Mouse (Mus musculus): ENCODE measurements around the gene Ddx23. TPM values are rescaled to one million over a fixed set of nuclear protein-coding genes. Genes with fewer than 3 reads are reported as not detected.

Gene Ddx23
- polyA plus RNA-seq, 1 experiment: 53.4 TPM

- Histone ChIP-seq H3K4me3 (ENCODE audit: insufficient read depth, low read length) (no peak overlapping the region), H3K4me1 (ENCODE audit: control insufficient read depth, insufficient read depth, low read length) (no peaks in the 10 kb centered on the region), H3K27ac (ENCODE audit: insufficient read depth, low read length) (no peak overlapping the region)
- no peak for TF ChIP-seq POLR2A (IDR thresholded peaks at IDR 0.05; ENCODE audit: extremely low read depth, insufficient read depth, low read length)
- TF ChIP-seq CTCF (IDR thresholded peaks at IDR 0.05; ENCODE audit: extremely low read depth, insufficient read depth, low read length): no peak
Observed at GRCm38 (mm10) chr15:98652174-98652573, 10.5 kb downstream of the Ddx23 start.

GRCm38 (mm10) chr15:98651431-98651830 is 11.3 kb downstream of the Ddx23 start:
- no peak overlapping the region for H3K4me3 ChIP-seq (ENCODE audit: insufficient read depth, low read length)
- no peak for TF ChIP-seq POLR2A (IDR thresholded peaks at IDR 0.05; ENCODE audit: extremely low read depth, insufficient read depth, low read length)
- TF ChIP-seq CTCF (IDR thresholded peaks at IDR 0.05; ENCODE audit: extremely low read depth, insufficient read depth, low read length): no peak
- H3K27ac ChIP-seq (ENCODE audit: insufficient read depth, low read length): no peak overlapping the region
- H3K4me1 ChIP-seq (ENCODE audit: control insufficient read depth, insufficient read depth, low read length): no peaks in the 10 kb centered on the region

- TF ChIP-seq POLR2A (IDR thresholded peaks at IDR 0.05; ENCODE audit: extremely low read depth, insufficient read depth, low read length) (no peak), CTCF (IDR thresholded peaks at IDR 0.05; ENCODE audit: extremely low read depth, insufficient read depth, low read length) (no peak)
- H3K4me3 ChIP-seq (ENCODE audit: insufficient read depth, low read length): no peak overlapping the region
- no peak overlapping the region for H3K27ac ChIP-seq (ENCODE audit: insufficient read depth, low read length)
- no peaks in the 10 kb centered on the region for H3K4me1 ChIP-seq (ENCODE audit: control insufficient read depth, insufficient read depth, low read length)
Observed at GRCm38 (mm10) chr15:98648071-98648470, 14.6 kb downstream of the Ddx23 start.

GRCm38 (mm10) chr15:98647308-98647707 is 15.4 kb downstream of the Ddx23 start:
- no peak overlapping the region for H3K27ac ChIP-seq (ENCODE audit: insufficient read depth, low read length)
- H3K4me3 ChIP-seq (ENCODE audit: insufficient read depth, low read length): no peak overlapping the region
- TF ChIP-seq POLR2A (IDR thresholded peaks at IDR 0.05; ENCODE audit: extremely low read depth, insufficient read depth, low read length): no peak
- TF ChIP-seq CTCF (IDR thresholded peaks at IDR 0.05; ENCODE audit: extremely low read depth, insufficient read depth, low read length): no peak
- H3K4me1 ChIP-seq (ENCODE audit: control insufficient read depth, insufficient read depth, low read length): no peaks in the 10 kb centered on the region

- TF ChIP-seq POLR2A (IDR thresholded peaks at IDR 0.05; ENCODE audit: extremely low read depth, insufficient read depth, low read length) (no peak), CTCF (IDR thresholded peaks at IDR 0.05; ENCODE audit: extremely low read depth, insufficient read depth, low read length) (no peak)
- no peak overlapping the region for H3K4me3 ChIP-seq (ENCODE audit: insufficient read depth, low read length)
- no peaks in the 10 kb centered on the region for H3K4me1 ChIP-seq (ENCODE audit: control insufficient read depth, insufficient read depth, low read length)
- no peak overlapping the region for H3K27ac ChIP-seq (ENCODE audit: insufficient read depth, low read length)
Observed at GRCm38 (mm10) chr15:98646737-98647136, 16.0 kb downstream of the Ddx23 start.

- no peak for TF ChIP-seq POLR2A (IDR thresholded peaks at IDR 0.05; ENCODE audit: extremely low read depth, insufficient read depth, low read length)
- no peak for TF ChIP-seq CTCF (IDR thresholded peaks at IDR 0.05; ENCODE audit: extremely low read depth, insufficient read depth, low read length)
- Histone ChIP-seq H3K4me3 (ENCODE audit: insufficient read depth, low read length) (no peak overlapping the region), H3K4me1 (ENCODE audit: control insufficient read depth, insufficient read depth, low read length) (no peaks in the 10 kb centered on the region), H3K27ac (ENCODE audit: insufficient read depth, low read length) (no peak overlapping the region)
Observed at GRCm38 (mm10) chr15:98645057-98646026, 17.4 kb downstream of the Ddx23 start.

- Histone ChIP-seq H3K4me1 (ENCODE audit: control insufficient read depth, insufficient read depth, low read length) (0 out of 2 replicates have a peak, but pooled peaks cover 2% of the 10 kb centered on the region), H3K27ac (ENCODE audit: insufficient read depth, low read length) (no peak overlapping the region), H3K4me3 (ENCODE audit: insufficient read depth, low read length) (no peak overlapping the region)
- no peak for TF ChIP-seq CTCF (IDR thresholded peaks at IDR 0.05; ENCODE audit: extremely low read depth, insufficient read depth, low read length)
- no peak for TF ChIP-seq POLR2A (IDR thresholded peaks at IDR 0.05; ENCODE audit: extremely low read depth, insufficient read depth, low read length)
Observed at GRCm38 (mm10) chr15:98644406-98644805, 18.3 kb downstream of the Ddx23 start.

GRCm38 (mm10) chr15:98640157-98640556 is 22.5 kb downstream of the Ddx23 start:
- Histone ChIP-seq H3K4me3 (ENCODE audit: insufficient read depth, low read length) (no peak overlapping the region), H3K4me1 (ENCODE audit: control insufficient read depth, insufficient read depth, low read length) (peaks cover 5% of the 10 kb centered on the region; the same call in 1 of the 2 replicates)
- no peak for TF ChIP-seq POLR2A (IDR thresholded peaks at IDR 0.05; ENCODE audit: extremely low read depth, insufficient read depth, low read length)
- TF ChIP-seq CTCF (IDR thresholded peaks at IDR 0.05; ENCODE audit: extremely low read depth, insufficient read depth, low read length): no peak

GRCm38 (mm10) chr15:98637155-98637554 is 25.5 kb downstream of the Ddx23 start:
- H3K27ac ChIP-seq (ENCODE audit: insufficient read depth, low read length): no peak overlapping the region
- H3K4me3 ChIP-seq (ENCODE audit: insufficient read depth, low read length): no peak overlapping the region; the same call in 1 of the 2 replicates
- TF ChIP-seq CTCF (IDR thresholded peaks at IDR 0.05; ENCODE audit: extremely low read depth, insufficient read depth, low read length): no peak
- no peak for TF ChIP-seq POLR2A (IDR thresholded peaks at IDR 0.05; ENCODE audit: extremely low read depth, insufficient read depth, low read length)
- H3K4me1 ChIP-seq (ENCODE audit: control insufficient read depth, insufficient read depth, low read length): peaks cover 5% of the 10 kb centered on the region; the same call in 1 of the 2 replicates

More at GRCm38 (mm10) chr15:98640157-98640556, 22.5 kb downstream of the Ddx23 start:
- H3K27ac ChIP-seq (ENCODE audit: insufficient read depth, low read length): no peak overlapping the region
